Mouse (Mus musculus) spleen, adult 12 weeks (tissue): ENCODE results near the gene Adgrl4.

Experiments
- DNase-seq: peaks from one replicate; pipeline ENCODE4 v3.0.0; 2022; ENCODE audit warnings: low spot score

The Adgrl4 gene

DNA sequence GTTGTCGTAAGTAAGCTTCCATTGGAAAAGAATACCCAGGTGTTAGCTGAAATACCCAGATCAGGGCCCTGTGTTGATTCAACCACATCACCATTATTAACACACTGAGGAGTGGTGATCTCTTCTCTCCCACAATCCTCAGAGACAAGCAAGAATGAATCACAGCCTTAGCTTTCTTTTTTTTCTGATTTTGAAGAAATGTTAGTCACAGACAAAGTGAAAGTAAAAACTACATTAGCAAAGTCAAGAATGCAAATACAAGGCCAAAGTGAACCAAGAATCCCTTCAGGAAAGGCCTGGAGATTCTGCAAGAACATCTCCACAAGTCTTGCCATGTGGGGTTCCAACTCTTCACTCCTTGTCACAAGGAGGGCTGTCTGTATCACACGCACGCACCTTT, 67.9 kb downstream of the Adgrl4 start:
- DNase-seq, result no peak

DNA sequence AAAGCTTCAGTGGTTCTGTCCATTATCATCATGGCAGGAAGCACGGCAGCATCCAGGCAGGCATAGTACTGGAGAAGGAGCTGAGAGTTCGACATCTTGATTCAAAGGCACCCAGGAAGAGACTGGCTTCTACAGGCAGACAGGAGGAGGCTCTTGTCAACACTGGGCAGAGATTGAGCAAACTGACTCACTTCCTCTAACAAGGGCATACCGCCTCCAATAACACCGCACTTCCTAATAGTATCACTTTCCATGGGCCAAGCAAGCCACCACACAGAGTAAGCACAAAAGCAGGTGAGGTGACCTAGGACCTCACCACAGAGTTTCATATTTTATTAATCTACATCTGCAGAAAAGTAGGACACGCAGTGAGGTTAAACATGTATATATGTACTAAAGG, 73.5 kb downstream of the Adgrl4 start:
- no peak for DNase-seq

DNA sequence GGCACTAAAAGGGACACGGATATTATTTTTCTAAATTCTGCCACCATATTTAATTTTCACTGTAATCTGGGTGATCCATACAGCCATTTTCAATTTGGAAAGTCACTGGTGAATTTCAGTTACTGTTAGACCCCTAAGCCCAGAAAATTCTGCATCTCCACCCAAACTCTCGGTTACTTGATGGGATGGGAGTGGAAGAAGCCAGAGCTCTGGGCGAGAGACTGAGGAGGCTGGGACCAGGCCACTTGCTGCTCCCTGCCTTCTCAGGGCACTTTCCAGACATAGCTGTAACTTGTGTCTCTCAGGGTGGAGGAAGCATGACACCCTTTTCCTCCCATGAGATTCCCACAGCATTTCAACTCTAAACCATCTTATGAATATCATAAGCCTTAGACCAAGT, 109.5 kb downstream of the Adgrl4 start:
- DNase-seq, result no peak

DNA sequence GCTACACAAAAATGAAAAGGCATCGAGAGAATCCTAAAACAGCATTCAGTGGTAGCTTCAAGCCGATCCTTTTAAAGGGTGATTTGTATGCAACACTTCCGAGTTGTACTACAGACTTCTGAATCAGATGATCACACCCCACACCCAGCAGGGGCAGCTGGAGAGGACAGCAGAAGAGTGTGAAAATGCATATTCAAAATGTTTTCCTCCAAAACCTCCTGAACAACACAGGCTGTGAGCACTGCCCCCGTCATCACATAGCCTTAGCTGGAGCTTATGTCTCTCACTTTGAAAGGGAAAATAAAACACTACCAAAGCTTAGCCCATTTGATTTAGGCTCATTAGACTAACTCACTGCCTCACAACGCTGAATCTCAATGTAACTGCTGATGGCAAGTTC, 113.3 kb downstream of the Adgrl4 start:
- no peak for DNase-seq

DNA sequence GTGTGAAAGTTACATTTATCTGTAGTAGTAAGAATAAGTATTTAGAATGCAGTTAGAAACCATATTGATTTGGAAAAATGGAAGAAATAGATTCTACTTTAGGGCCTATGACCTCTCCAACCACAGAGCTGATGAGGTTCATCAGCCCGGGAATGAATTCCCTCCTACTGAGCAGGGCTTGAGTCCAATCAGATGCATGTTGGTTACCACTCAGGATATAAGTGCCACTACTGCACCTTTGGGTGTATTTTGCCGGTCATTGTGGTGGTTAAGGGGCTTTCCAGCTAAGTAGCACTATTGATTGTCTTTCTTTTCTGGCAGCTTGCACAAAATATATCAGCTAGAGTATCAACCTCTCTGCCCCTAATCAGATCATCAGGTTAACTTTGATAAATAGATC, 118.9 kb downstream of the Adgrl4 start:
- DNase-seq, result no peak

DNA sequence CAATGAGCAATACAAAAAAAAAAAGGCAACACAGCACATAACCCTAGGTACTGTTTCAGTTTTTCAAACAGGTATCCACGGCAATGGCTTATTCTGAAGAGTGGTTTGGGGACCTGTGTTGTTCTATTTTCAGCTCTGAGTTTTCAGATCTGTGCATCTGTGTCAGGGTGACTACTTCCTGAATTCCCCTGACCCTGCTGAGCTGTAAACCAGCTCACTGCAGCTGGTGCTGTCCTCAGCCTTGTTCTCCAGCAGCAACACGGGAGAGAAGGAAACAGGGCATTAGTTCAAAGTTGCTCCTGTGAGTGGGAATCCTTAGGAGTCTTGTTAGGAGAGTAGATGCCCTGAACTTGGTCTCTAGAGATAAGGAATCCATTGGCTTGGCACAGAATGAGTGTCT, 119.4 kb downstream of the Adgrl4 start:
- no peak for DNase-seq

DNA sequence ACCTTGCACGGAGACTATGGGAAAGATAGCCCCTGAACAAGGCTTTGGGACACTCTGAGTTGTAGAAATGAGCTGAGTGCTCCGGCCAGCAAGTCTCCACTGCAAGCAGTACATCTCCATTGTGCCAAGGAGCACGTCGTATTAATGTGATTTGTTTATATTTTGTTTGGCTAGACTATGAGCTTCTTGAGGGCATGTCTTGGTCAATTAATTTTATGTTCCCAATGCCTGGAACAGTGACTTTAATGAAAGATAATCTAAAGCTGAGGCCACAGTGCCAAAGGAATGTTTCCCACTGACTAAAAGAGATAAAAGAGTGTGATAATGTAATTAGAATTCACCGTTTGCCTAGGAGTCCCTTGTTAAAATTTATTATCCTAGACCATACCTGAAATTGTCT, 119.9 kb downstream of the Adgrl4 start:
- no peak for DNase-seq

DNA sequence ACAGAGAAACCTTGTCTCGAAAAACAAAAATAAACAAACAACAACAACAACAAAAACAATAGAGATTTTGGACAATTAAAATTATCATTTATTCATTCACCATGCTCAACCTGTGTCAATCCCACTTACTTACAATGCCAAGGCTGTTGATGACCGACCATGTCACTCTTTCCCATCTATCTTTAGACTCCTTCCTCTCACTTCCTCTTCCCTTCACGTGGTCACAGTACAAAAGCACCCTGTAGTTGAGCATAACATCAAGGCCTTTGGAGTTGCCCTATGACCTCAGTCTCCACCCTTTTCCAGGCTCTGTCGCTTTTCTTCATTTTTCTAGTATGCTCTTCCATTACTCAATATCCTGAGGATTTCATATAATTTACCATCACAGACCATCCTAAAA, 120.7 kb downstream of the Adgrl4 start:
- DNase-seq, result no peak

DNA sequence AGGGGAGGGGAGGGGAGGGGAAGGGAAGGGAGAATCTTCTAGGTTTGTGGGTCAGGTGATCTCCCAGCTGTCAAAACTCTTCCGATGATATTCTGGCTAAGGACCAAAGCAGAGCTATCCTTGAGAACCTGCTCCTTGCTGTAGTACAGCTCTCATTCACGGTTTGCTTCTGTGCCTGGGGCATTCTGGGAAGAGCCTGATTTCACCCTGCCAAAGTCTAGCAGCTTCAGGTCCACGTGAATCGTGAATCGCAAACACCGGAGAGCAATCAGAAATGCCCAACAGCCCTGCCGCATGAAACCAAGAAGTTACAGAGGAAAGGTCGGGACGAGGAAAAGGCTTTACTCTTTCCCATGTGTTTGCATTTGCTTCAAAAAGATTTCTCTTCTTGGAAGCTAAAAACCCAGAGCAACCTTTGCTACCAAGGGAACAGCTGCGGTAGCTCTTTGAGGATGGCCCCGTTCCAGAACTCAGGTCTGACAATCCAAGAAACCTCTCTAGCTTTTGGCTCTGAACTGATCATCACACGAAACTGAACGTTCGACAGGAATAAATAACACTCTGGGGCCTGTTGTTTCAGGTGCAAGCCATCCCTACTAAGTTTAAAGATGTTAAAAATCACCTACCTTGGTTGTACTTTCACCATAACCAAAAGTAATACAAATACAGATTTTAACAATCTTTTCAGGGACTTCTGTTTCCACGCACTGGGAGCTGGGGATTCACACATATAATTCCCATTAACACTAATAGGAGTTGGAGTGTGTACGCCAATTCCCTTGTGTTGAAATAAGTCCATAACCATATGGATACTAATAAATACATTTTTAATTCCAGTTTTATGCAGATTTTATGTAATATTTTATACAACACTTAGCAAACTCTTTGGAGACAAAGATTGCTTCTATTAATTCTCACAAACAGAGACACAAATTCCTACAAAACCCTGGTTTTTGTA, 128.3 kb downstream of the Adgrl4 start:
- no peak for DNase-seq

DNA sequence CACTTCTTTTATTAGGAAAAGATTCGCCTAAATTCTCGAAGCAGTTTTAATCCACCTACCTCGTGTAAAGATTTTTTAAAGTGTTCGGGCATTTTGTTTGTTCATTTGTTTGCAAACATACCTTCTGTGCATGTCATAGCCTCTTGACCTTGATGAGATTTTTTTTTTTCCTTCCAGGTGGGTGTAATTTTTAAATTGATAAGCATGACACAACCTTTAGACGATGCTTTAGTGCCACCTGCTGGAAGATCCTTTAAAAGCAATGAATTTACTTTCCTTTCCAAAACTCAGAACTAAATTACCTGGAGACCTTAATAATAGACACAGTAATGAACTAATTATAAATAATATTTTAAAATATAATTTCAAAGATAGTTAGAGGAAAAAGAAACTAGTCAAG, 128.9 kb downstream of the Adgrl4 start:
- no peak for DNase-seq

DNA sequence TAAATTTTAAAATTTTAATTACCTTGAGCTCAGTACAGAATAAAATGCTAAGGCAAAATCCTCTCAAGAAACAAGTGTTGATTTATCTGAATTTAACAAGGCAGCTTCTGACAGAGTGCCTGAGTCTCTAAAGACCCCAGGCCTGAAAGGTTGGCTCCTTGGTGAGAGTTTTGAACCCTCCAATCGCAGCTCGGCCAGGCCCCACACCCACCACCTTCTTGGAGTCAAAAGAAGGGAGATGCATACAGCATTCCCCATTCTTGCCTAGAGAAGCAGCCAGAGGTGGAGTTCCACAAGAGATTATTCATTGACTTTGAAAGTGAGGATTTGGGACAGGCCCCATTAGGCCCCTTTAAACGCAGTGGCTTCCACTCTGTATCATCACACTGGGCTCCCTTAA, 129.9 kb downstream of the Adgrl4 start:
- no peak for DNase-seq

DNA sequence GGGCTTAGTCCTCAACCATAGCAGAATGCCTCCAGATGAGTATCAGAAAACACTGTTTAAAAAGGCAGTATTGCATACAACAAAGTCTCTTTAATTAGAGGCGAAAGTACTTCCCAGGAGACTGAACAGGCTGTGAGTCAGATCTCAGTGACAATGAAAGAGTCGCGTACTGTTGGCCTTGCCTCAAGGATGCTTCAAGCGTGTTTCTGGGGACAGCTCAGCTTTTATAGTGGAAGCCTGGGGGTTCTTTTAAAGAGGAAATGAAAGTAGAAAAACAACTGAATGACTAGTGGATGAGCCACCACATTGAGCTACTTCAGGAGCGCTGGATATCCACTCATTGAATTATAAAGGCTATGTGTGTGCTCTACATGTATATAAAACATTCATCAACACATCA, 134.4 kb downstream of the Adgrl4 start:
- no peak for DNase-seq

DNA sequence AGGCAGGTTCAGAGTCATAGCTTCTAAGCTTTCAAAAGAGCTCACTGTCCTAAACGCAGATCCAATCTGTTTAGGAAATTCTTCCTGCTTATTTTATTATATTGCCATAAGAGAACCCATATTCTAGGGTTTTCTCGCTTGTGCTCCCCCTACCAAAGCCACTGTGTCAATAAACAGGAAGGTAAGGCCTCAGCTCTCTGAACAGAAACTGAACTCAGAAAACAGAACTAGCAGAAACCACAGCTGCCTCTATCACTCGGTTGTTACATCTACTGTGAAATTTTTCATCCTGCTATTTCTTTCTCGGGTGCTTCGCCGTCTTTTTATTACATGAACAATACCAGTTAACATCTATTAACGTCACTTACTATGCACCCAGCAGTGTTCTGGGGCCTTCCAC, 137.6 kb downstream of the Adgrl4 start:
- DNase-seq, result no peak

DNA sequence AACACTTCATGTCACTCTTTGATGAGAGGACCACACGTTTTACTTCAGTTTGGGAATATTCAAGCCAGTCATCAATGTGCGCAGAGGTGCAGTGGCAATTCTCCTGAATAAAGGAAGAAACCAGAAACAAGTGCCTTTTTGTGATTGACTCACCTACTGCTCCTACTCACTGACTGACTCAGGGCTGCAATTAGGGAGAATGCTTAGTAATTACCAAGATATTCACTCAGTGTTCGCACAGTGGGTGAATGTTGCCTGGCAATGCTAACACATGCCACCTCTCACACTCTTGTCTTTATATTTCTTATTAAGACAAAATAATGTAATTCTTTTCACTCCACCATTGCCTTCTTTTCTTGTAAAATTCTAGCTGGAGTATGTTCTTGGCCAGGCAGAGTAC, 138.5 kb downstream of the Adgrl4 start:
- no peak for DNase-seq

DNA sequence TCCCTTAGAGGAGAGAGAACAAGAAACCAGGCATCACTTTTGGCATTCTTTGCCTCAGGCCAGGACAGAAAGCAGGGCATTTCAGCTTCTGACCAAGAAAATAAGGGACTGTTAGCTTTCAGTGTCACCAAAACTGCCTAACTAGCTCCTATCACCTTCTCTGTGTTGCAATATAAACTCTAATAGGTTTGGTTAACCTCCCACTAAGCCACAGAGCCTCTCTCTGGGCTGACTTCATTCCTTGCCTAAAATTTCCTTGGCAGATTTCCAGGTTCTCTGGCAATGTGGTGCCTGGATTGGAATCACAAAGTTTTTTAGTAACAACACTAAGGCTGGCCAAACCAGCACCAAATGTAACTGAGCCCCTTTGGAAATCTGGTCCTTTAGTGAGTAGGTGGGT, 154.2 kb downstream of the Adgrl4 start:
- no peak for DNase-seq
